Mouse (Mus musculus) left cerebral cortex, adult 8-10 months (tissue): ENCODE results near the gene Sirt4. TPM values are rescaled to one million over a fixed set of nuclear protein-coding genes. Genes with fewer than 3 reads are reported as not detected.
"Not testable (repeated sequence)": the region's sequence is repeated elsewhere in the genome, so short reads cannot be mapped to it uniquely, and the experiment has no call there.

Experiments used
- DNase-seq, 2 experiments: peaks; one replicate each; pipeline ENCODE4 v3.0.0; 2022; ENCODE audit warnings: low spot score in 2 of 2
- total RNA-seq, 4 experiments: library from RNA; stranded (reverse); gene quantifications; 2 replicates each; pipeline ENCODE4 v1.2.4; 2022

Gene Sirt4
- total RNA-seq, 4 experiments from 2014 or later: 27.1 to 38.6 (median 33.1) TPM

DNA sequence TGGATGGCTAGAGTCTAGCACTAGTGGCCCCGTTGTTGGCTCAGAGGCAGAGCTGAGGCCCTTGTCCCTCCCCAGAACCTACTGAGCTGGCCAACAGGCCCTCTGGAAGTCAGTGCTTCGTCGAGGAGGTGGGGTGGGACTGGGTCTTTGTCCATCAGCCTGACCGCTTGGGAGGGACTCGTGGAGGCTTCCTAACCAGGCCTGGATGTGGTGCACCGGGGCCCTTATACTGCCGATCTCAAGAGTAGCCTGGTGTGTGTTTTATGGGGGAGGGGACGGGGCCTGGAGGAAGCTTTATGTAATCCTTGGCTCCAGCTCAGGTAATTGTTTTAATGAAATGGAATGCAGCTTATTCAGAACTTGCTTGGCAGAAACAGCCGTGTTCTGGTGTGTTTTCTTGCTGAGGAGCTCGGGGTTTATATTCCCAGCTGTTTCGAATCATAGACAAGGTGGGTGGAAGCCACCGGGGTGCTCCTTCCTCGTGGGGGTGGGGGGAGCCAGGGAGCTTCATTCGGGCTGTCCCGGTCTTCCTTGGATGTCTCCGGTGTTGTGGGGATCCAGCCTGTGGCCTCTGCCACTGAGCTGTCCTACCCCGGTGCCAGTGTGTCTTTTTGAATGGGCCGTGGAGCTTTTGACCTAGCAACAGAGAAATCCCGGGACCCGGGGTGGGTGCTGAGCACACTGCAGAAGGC lies 30.5 kb upstream of the Sirt4 start:
- DNase-seq: no peak

DNA sequence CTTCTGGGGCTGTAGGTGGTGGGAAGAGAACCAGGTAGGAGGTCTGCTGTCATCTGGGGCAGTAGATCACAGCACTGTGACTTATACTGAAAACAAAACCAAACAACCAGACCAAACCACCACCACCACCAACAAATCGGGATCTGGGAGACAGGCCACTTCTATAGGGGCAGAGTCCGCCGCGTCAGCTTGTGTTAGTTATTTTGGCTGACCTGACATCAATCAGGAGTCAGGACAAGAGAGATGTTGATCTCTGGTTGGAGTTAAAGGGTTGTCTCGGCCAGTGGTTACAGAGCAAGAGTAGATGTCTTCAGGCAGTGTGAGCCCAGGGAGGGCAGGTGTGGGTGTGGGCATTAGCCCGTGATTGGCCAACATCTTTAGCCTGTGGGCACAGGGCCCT lies 29.8 kb upstream of the Sirt4 start:
- DNase-seq: no peak

DNA sequence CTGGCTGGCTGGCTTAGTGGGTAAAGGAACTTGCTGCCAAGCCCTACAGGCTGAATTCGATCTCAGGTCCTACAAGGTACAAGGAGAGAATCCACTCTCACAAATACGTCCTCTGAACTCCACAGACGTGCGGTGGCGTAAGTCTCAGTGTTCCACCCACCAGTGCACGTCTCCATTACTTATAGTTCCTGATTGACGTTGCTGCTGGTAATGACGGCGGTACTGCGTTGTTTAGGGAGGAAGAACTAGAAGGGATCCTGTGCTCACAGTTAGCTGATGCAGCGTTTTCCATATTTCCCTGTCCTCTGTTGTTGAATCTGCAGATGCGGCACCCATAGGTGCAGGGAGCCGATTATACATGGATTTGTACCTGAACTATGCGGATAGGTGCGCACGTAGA lies 29.2 kb upstream of the Sirt4 start:
- no peak for DNase-seq

DNA sequence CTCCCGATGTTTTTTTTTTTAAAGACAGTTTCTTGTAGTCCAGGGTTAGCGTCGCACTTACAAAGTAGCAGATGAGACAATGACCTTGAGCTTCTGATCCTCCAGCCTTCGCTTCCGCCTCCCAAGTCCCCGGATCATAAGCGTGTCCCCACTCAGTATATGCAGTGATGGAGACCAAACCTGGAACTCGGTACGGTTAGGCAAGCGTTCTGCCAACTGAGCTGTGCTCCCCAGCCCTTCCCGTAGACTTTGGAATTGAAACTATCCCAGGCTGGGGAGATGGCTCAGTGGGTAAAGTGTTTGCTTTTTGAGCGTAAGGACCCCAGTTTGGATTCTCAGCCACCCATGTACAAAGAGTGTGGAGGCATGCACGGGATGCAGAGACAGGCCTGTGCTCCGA lies 28.7 kb upstream of the Sirt4 start:
- no peak for DNase-seq

DNA sequence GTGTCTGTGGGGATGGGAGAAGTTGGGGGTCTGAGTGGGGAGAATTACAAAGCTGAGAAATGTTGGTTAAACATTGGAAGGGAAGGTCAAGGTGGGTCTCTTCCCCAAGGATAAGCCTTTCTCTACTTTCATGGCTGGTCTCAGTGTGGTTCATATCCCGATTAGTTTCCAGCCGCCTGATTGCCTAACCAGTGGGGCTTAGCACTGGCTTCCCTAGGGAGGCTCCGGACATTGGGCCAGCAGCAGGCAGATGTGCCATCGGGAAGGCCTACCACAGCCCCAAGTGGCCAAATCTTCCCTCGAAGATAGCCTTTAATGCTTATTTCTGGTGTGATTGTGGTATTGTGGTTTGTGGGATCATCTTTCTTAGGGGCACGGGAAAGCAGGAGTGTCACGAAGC lies 27.9 kb upstream of the Sirt4 start:
- no peak for DNase-seq

DNA sequence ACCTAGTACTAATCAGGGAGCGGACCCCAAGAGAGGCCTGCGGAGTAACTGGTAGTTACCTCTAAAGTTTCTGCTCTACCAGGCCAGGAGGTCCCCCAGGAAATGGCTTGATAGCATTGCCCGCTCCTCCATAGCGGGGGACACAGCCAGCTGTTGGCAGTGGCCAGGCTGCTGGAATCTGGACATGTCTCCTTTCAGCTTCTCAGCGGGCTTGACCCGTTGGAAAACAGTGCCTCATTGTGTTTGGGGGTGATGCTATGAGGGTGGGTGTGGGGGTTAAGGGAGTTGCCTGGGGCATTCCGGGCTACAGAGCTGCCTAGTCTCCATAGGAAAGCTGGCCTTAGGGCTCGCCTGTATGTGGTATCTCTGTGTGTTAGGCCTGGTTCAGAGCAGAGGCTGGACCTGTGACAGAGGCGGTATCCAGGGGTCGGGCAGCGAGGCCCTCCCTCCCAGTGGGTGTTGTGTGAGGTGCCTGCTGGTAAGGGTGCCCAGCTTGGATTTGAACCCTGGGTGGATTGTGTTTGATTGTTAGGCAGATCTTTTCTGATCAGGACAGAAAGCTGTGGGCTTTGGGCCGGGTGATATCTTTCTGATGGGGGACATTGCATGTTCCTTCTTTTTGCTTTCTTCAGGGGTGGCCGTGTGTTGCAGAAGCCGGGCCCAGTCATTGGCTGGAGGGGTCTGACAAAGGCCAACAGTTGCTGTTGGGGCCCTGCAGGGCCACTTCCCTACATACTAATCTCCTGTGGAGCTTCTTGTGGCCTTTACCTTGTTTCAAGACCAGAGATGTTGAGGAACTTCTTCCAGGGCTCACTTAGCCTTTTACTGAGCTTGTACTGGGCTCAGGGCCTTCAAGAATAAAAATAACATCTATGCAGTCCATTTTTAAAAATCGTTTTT lies 25.5 kb upstream of the Sirt4 start:
- no peak for DNase-seq

DNA sequence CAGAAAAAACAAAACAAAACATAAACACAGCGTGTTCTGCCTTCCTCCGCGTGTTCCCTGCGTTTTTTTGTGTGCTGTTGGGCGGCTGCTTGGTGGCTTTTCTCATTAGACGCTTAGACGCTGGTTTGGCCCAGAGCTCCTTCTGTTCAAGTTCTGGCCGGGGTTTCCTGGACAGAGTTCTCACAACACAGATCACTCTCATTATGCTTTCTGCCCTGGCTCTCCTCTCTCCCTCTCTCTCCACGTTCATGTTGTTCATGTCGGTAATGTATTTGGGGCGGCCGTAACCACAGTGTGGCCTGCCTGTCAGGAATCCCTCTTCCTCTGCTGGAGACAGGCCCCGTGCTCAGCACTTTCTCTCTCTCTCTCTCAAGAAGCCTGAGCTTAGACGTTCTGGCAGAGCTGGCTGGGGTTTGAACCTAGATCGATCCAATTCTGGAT lies 24.8 kb upstream of the Sirt4 start:
- no peak for DNase-seq

DNA sequence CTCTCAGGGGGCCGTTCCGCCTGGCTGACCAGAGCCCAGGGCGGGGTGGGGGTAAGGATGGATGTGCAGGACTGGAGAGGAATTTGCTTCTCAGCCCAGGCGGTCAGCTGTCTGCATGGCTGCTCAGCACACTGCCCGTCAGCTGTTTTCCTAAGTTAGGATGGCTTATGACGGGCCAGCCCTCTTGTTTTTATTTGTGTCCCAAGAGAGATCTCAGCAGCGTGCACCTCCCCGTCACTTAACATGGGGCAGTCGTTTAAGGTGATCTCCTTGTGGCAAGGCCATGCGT lies 24.3 kb upstream of the Sirt4 start:
- DNase-seq: no peak

DNA sequence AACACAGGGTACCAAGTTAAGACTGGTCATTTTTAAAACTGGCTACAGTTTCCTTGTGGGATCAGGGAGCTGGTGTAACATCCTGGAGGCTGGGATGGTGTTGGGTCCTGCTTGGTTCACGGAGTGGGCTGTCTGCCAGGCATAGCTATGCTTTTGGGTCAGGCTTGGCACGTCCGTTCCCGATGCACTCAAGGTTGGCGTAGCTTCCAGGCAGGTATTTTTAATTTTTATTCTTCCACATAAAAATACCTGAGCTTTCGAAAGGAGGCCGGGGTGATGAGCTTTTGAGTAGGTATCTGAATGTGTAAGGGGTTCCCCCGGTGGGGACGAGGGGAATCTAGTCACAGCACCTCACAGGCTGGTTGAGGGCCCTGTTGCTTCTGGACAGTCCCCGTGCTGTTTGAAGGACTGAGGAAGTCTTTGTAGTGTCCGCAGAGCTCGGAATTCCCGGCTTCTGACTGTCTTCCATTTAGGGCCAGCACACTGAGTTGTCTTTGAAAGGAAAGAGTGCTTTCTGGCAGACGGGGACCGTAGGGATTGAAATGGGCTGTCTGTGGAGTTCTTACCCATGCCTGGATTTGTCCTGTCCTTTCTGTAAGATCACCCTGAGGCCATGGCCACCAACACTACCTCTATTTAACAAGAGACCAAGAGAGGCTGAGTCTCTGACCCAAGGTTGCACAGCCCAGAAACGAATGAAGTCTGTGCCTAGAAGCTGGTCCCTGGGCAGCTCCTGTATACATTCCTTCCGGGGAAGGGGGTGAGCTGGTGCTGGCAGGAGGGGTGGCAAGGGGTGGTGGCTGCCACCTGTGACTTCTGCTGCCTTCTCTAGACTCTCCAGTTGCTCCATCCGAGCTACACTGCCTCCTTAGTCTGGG lies 23.7 kb upstream of the Sirt4 start:
- DNase-seq: no peak

DNA sequence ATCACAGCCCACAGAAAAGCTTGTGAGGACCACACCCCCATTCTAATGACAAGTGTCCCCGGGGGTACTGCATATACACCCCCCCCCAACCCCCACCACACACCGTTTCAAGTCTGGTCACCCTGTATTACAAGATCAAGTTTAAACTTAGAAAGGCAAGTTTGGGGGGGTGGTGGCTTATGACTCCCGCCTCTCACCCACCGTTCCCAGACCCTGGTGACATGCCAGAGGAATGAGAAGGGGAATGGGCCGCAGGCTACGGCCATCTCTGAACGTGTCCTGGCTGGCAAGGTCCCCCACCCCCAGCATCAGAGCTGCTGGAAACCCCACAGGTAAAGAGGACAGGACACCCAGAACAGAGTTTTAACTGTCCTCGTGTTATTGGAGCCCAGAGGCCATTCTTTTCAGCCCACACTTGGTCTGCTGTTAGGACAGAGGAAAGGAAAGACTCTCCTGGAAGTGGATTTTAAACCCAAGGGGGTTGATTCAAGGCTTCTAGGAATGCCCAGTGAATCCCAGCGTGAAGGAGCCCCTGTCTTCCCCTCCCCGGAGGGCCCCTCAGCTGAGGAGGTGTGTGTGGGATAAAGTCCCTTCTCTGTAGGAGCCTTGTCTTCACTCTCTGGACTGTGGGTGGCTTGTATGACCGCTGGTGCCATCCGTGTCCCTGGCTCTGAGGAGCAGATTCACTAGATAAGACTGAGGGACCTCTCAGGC lies 22.9 kb upstream of the Sirt4 start:
- DNase-seq: no peak

DNA sequence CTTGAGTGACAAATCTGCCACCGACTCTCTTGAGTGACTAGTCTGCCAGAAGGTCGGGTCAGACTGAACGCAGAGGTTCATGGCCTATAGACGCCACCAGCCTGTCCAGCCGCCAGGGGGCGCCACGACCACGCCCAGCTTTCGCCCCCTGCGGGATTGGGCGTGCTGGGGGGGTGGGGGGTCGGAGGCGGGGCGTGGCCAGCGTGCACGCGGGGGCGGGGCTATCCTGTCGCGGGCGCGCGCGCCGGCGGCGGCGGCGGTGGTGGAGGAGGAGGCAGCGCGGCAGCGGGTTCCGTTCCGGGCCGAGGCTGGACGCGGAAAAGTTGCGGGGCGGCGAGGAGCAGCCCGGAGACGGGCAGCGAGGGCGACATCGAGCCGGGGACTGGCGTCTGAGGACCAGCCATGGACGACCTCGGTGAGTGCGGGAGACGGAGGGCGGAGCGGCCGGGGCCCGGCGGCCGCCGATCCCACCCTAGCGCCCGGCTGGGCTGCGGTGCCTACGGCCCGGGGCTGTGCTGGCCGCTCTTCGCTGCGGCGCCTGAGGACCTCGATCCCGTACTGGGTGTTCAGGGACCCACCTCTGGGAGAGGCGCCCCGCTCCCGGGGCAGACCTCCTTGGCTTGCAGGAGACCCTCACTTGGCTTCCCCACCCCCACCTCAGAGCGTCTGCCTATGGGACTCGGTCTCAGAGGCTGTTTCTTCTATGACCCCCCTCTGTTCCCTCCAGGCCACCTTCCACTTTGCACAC lies 22.1 kb upstream of the Sirt4 start, which contains the start of gene Pxn:
Gene Pxn (plus strand): TSS at position 223 of the 748 bp plus-strand sequence.
- DNase-seq: peak; percentile 75 to 88

DNA sequence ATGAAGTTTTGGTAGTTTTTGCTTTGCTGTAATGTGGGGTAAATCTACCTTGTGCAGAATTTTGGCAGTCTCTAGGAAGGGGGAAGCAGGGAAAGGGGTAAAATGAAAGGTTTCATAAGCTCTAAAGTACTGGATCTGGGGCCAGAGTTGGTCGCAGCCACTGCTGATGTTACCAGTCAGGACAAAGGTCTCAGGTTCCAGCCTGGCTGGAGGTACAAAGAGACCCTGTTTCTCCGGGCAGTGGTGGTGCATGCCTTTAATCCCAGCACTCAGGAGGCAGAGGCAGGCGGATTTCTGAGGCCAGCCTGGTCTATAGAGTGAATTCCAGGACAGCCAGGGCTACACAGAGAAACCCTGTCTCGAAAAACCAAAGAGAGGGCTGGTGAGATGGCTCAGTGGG lies 21.1 kb upstream of the Sirt4 start:
- DNase-seq: not testable (repeated sequence)

DNA sequence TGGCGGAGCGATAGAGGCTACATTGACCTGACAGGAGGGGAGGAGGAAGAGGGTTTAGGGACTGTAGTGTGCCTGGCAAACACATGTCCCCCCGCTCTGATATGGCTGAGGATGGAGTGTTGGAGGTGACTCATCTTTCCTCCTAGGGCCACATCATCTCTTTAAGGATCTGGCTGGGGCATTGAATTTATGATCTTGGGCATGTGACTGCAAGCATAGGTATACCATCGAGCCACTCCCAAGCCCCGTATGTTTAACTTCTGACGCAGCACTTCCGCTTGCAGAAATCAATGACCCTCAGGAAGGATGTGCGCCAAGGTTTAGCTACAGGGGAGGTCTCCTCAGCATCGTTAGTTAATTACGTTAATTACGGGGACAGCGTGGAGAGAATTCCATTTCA lies 18.5 kb upstream of the Sirt4 start:
- no peak for DNase-seq

DNA sequence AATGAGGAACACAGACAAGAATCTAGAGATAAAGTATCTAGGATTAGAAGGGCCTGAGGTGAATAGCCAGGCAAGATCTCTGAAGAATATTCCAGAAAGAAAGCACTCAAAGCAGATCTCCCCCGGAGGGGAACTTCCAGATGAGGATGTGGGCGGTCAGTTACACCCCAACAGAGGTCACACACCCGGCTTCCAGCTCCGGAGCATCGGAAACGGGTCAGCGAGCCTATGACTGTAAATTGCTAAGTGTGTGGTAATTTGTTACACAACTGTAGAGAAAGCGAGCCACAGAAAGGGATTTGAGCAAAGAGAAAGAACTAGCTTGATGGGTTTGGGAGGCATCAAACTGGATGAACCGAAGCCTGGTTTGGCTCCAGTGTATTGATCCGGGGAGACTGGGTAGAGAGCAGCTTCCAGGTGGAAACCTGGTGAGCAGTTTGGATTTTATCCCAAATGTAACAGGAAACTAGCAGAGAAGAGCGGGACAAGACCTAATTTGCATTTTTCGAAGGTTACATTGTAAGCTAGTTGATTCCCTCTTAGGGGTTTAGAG lies 15.9 kb upstream of the Sirt4 start:
- no peak for DNase-seq

DNA sequence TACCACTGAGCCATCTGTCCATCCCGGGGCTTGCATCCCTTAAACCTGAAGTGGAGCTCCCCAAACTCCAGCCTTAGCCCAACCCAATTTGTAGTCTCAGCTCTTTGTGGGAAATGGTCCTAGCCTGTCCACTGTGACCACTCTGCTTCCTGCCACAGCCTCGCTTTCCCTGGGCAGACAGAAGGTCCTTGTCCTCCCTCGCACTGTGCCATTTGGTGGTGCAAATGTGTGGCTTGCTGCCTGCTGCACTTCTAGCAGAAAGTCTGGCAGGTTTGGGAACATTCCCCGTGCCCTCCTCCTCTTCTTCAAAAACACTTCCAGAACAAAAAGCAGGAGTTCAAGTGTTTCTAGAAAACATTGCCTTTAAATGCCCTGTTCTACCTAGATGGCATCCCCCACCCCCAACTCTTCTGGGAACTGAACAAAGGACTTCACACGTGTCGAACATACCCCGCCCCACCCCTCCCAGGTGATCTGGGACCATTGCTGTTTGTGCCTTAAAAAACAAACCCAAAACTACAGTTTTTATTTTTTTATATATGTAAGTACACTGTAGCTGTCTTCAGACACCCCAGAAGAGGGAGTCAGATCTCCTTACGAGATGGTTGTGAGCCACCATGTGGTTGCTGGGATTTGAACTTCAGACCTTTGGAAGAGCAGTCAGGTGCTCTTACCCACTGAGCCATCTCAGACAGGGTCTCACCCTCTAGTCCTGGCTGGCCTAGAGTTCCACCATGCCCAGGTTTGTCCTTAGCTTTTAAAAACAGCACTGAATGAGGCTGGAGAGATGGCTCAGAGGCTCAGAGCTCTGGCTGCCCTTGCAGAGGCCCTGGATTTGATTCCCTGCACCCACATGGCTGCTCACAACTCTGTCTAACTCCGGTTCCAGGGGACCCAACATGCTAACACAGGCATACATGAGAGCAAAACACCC lies 14.0 kb upstream of the Sirt4 start:
- no peak for DNase-seq

DNA sequence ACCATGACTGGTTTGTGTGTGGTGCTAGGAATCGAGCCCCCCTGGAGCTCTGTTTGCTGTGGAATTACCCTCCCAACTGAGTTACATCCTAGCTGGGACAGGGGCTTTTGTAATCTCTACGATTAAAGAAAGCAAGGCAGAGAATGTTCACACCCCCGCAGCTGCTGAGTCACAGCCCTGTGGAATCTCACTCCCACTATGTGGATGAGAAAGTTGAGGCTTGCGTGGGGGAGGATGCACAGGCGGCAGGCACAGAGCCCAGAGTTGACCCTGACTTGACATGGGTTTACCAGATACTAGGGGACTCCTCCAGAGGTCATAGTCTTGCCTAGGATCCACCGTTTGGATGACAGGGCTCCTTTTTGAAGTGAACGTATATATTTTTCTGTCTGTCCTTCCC lies 12.5 kb upstream of the Sirt4 start:
- no peak for DNase-seq

DNA sequence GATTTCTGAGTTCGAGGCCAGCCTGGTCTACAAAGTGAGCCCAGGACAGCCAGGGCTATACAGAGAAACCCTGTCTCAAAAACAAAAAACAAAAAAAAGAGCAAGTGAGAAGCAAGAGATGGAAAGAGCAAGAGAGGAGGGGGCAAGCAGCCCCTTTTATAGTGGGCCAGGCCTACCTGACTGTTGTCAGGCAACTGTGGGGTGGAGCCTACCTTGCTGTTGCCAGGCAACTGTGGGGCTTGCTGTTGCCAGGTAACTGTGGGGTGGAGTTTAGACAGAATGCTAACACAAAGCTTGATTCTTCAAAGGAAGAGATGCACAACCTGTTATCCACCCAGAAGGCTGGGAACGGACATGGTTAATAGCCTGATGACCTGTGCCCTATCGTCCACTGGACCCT lies 11.1 kb upstream of the Sirt4 start:
- DNase-seq: not testable (repeated sequence)

DNA sequence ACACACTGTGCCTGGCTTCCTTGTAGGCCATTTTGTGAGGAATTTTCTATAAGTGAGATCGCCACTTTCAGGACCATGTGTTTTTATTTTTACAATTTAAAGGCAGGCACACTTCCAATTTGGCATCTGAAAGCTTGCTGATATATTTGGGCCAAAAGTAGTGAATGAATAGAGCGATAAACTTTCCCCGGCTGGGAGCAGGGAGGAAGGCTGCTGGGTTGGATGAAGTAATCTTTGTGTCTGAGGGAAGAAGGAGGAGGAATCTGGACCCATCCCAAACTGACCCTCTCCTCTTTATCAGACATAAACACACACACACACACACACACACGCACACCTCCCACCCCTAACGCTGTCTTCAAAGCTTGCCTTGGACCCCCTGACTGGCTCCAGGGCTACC lies 8.9 kb upstream of the Sirt4 start:
- DNase-seq: no peak

DNA sequence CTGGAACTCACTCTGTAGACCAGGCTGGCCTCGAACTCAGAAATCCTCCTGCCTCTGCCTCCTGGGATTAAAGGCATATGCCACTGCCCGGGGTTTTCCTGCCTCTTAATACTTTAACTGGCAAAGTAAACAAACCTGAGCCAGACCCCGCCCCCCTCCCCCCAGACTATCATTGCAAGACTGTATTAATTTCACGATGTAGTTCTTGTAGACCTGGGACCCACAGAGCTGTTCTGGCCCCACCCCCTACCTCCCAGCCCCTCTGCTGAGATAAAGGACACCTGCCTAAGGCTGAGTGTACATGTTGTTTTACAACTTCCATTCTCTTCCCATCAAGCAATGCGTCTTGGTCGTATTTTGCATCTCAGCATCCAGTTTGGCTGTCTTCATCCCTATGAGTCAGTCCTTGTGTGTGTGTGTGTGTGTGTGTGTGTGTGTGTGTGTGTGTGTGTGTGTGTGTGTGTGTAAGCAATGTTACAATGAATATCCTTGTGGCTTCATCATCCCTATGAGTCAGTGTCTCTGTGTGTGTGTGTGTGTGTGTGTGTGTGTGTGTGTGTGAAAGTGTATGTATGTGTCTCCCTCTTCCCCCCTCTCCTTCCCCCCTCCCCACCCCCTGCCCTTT lies 8.3 kb upstream of the Sirt4 start:
- no peak for DNase-seq
